Mouse (Mus musculus): Measurements from ENCODE around the gene Rtraf. TPM values are rescaled to one million over a fixed set of nuclear protein-coding genes. Genes with fewer than 3 reads are reported as not detected.

Gene Rtraf
- total RNA-seq, 2 experiments from 2014 or later: 75.5 to 77.7 TPM

DNA sequence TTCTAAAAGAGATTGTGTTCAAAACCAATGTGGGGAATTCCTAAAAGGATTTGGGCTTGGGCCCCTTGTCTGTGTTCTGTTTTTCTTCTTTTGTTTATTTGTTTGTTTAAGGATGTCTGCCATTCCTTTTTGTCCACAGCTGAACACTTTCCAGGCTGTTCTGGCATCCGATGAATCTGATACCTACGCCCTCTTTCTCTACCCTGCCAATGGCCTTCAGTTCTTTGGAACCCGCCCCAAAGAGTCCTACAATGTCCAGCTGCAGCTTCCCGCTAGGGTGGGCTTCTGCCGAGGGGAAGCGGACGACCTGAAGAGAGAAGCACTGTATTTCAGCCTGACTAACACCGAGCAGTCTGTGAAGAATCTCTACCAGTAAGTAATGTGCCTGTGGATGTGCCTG is 60.1 kb downstream of the Rtraf start:
- no peak for DNase-seq
- intact Hi-C loops (cut with DNase I): no loop called here

GRCm38 (mm10) chr14:19762014-19762413 is 61.6 kb downstream of the Rtraf start:
- DNase-seq: no peak
- intact Hi-C loops (cut with DNase I): no loop called here

Other genes with a start within 250 kb of the Rtraf start
- gene Gm2237, start 238.7 kb downstream of the Rtraf start, total RNA-seq (2021): 1 to 10 TPM; 1.7 to 1.8 TPM
- not detected for gene Gm5458, start 221.2 kb downstream of the Rtraf start, total RNA-seq (2021)
- 100 to 1,000 TPM; 109 to 116 TPM for gene Nid2, start 72.6 kb downstream of the Rtraf start, total RNA-seq (2021)
- gene Gng2, start 153.8 kb upstream of the Rtraf start, total RNA-seq (2021): 10 to 100 TPM; 20.7 to 30.5 TPM

Data from heart, postnatal 10 days (tissue).